ENCODE assay signal across 8 mouse cellular contexts in genomic region chr3:100490010-100490300, GRCm38 (mm10). TPM values are rescaled to one million over a fixed set of nuclear protein-coding genes. Genes with fewer than 3 reads are reported as not detected.
DNase-seq lines count a peak whose midpoint lies in the region; ATAC-seq lines count a peak whose summit lies in the region.

No protein-coding gene starts in this region.

- H3K9me3 ChIP-seq in lung, embryonic 16.5 days (ENCODE audit: control insufficient read depth, low read length) = no peaks in the 10 kb centered on the region
- no peaks in the 10 kb centered on the region for H3K9me3 ChIP-seq in embryonic facial prominence, embryonic 12.5 days
- no peaks in the 10 kb centered on the region for H3K9me3 ChIP-seq in limb, embryonic 11.5 days (ENCODE audit: control insufficient read depth, low read length)
- H3K9me3 ChIP-seq in neural tube, embryonic 14.5 days (ENCODE audit: control insufficient read depth, low read length) = no peaks in the 10 kb centered on the region

- no peak overlapping the region for H3K27ac ChIP-seq in lung, embryonic 16.5 days (ENCODE audit: low read length)
- H3K27ac ChIP-seq in embryonic facial prominence, embryonic 12.5 days = no peak overlapping the region
- no peak overlapping the region for H3K27ac ChIP-seq in limb, embryonic 11.5 days (replicated peaks; ENCODE audit: low read depth, low read length)
- H3K27ac ChIP-seq in neural tube, embryonic 14.5 days (ENCODE audit: low read depth, low read length) = no peak overlapping the region

- H3K4me2 ChIP-seq in lung, embryonic 16.5 days (ENCODE audit: low read depth, low read length) = peak overlapping the region; percentile 99
- peak overlapping the region; percentile 100 for H3K4me2 ChIP-seq in embryonic facial prominence, embryonic 12.5 days (replicated peaks)
- peak overlapping the region; percentile 92 for H3K4me2 ChIP-seq in limb, embryonic 11.5 days (ENCODE audit: low read depth, severe bottlenecking)
- H3K4me2 ChIP-seq in neural tube, embryonic 14.5 days (ENCODE audit: low read depth, low read length) = peak overlapping the region; percentile 97; the same call in 1 of the 2 replicates

- peak overlapping the region; percentile 79 for H3K4me3 ChIP-seq in lung, embryonic 16.5 days (ENCODE audit: low read length)
- H3K4me3 ChIP-seq in embryonic facial prominence, embryonic 12.5 days = peak overlapping the region; percentile 69
- H3K4me3 ChIP-seq in limb, embryonic 11.5 days (ENCODE audit: low read depth, low read length) = peak overlapping the region; percentile 61
- H3K4me3 ChIP-seq in neural tube, embryonic 14.5 days (ENCODE audit: low read depth, low read length) = no peak overlapping the region

- peaks cover 16% of the 10 kb centered on the region; the same call in 1 of the 2 replicates for H3K27me3 ChIP-seq in lung, embryonic 16.5 days (ENCODE audit: control insufficient read depth, insufficient read depth, low read depth, low read length)
- H3K27me3 ChIP-seq in embryonic facial prominence, embryonic 12.5 days = peaks cover 42% of the 10 kb centered on the region
- H3K27me3 ChIP-seq in limb, embryonic 11.5 days (ENCODE audit: control insufficient read depth, insufficient read depth, low read length) = peaks cover 18% of the 10 kb centered on the region
- peaks cover 24% of the 10 kb centered on the region for H3K27me3 ChIP-seq in neural tube, embryonic 14.5 days (ENCODE audit: control insufficient read depth, insufficient read depth, low read length)

- peak overlapping the region; percentile 77 for H3K9ac ChIP-seq in lung, embryonic 16.5 days (ENCODE audit: low read length)
- H3K9ac ChIP-seq in embryonic facial prominence, embryonic 12.5 days = peak overlapping the region; percentile 58; the same call in 1 of the 2 replicates
- no peak overlapping the region for H3K9ac ChIP-seq in limb, embryonic 11.5 days (ENCODE audit: low read length)
- no peak overlapping the region for H3K9ac ChIP-seq in neural tube, embryonic 14.5 days (replicated peaks; ENCODE audit: low read depth, low read length)

- no peaks in the 10 kb centered on the region for H3K36me3 ChIP-seq in lung, embryonic 16.5 days (ENCODE audit: control insufficient read depth, insufficient read depth, low read length)
- H3K36me3 ChIP-seq in embryonic facial prominence, embryonic 12.5 days = no peaks in the 10 kb centered on the region
- H3K36me3 ChIP-seq in limb, embryonic 11.5 days (ENCODE audit: control insufficient read depth, insufficient read depth, low read length) = no peaks in the 10 kb centered on the region
- H3K36me3 ChIP-seq in neural tube, embryonic 14.5 days (ENCODE audit: control insufficient read depth, insufficient read depth, low read length) = no peaks in the 10 kb centered on the region

- H3K4me1 ChIP-seq in lung, embryonic 16.5 days (replicated peaks; ENCODE audit: control insufficient read depth, insufficient read depth, low read length) = peaks cover 7% of the 10 kb centered on the region
- peaks cover 7% of the 10 kb centered on the region; the same call in 1 of the 2 replicates for H3K4me1 ChIP-seq in embryonic facial prominence, embryonic 12.5 days
- H3K4me1 ChIP-seq in limb, embryonic 11.5 days (ENCODE audit: control insufficient read depth, insufficient read depth, low read length) = 0 out of 2 replicates have a peak, but pooled peaks cover 3% of the 10 kb centered on the region
- H3K4me1 ChIP-seq in neural tube, embryonic 14.5 days (ENCODE audit: control insufficient read depth, insufficient read depth, low read length) = no peaks in the 10 kb centered on the region; the same call in 1 of the 2 replicates

- no peak for DNase-seq in lung, postnatal 10 days
- DNase-seq in limb, embryonic 11.5 days (ENCODE audit: low spot score) = peak; percentile 21
- DNase-seq in urinary bladder, postnatal 14 days (ENCODE audit: low spot score) = no peak
- DNase-seq in cerebellum, adult 9-11 months = no peak
- DNase-seq in right cerebral cortex, adult 2 months (ENCODE audit: low spot score in 2 of 2) = no peak

- no peak for ATAC-seq in lung, embryonic 16.5 days (ENCODE audit: low read depth)
- no peak for ATAC-seq in embryonic facial prominence, embryonic 12.5 days (ENCODE audit: insufficient number of reproducible peaks, insufficient read depth, low FRiP score, low TSS enrichment)
- peak; percentile 24; the same call in 1 of the 2 replicates for ATAC-seq in limb, embryonic 11.5 days (ENCODE audit: insufficient number of reproducible peaks, low FRiP score, low TSS enrichment, low read depth)
- ATAC-seq in neural tube, embryonic 14.5 days (ENCODE audit: low read depth) = peak; percentile 7; the same call in 1 of the 2 replicates

- 16% methylated on average over 4 of the region's 4 CpGs for WGBS in lung, embryonic 16.5 days
- WGBS in embryonic facial prominence, embryonic 12.5 days = 19% methylated on average over 4 of the region's 4 CpGs
- 16% methylated on average over 4 of the region's 4 CpGs for WGBS in limb, embryonic 11.5 days
- 13% methylated on average over 4 of the region's 4 CpGs for WGBS in neural tube, embryonic 14.5 days

RNA-seq across cellular contexts. Expression of gene Tent5c, which starts 0.8 kb away (rescaled TPM):
- polyA plus RNA-seq in lung, embryonic 16.5 days (2015; fragmentation: Nextera tagmentation; extraction: Ambion mirVana) = 13.2 and 15.9 TPM in 2 replicates
- polyA plus RNA-seq in embryonic facial prominence, embryonic 12.5 days (2016; fragmentation: Nextera tagmentation; extraction: Ambion mirVana) = 6.3 and 6.4 TPM in 2 replicates
- 2.7 and 2.9 TPM in 2 replicates for polyA plus RNA-seq in limb, embryonic 11.5 days (2014; fragmentation: Nextera tagmentation; extraction: Ambion mirVana)
- polyA plus RNA-seq in neural tube, embryonic 14.5 days (2014; fragmentation: Nextera tagmentation; extraction: Ambion mirVana) = 2.9 and 3.2 TPM in 2 replicates

Comparison
In these comparisons a context has a peak if more than half of its experiments do, and no peak if none do; other contexts are left out.
1. ATAC-seq: peak in limb, embryonic 11.5 days (single experiment) and neural tube, embryonic 14.5 days (single experiment); none in lung, embryonic 16.5 days (single experiment) and embryonic facial prominence, embryonic 12.5 days (single experiment).
2. H3K9ac ChIP-seq: peak in lung, embryonic 16.5 days (single experiment) and embryonic facial prominence, embryonic 12.5 days (single experiment); none in limb, embryonic 11.5 days (single experiment) and neural tube, embryonic 14.5 days (single experiment).
3. Peak in every context shown above with its lines, with median percentiles within 50 percentile points of each other: H3K4me2 ChIP-seq.